Mouse (Mus musculus) kidney, adult 2 months (tissue): ENCODE results near the gene Herc6. TPM values are rescaled to one million over a fixed set of nuclear protein-coding genes. Genes with fewer than 3 reads are reported as not detected.

Experiments
- DNase-seq: peaks from one replicate; pipeline ENCODE4 v3.0.0; 2021
- H3K27ac ChIP-seq: fragments of 200-500 bp; 2 replicates; pipeline ENCODE4 v1.5.1; 2012; ENCODE audit warnings: low read depth, low read length, control low read depth, inconsistent platforms; ENCODE audit not compliant: insufficient read depth
- H3K27me3 ChIP-seq: fragments of 200-500 bp; replicated peaks from 2 replicates; pipeline ENCODE4 v1.6.1; 2012; ENCODE audit warnings: mild to moderate bottlenecking, moderate library complexity, low read length, inconsistent platforms; ENCODE audit not compliant: control insufficient read depth, insufficient read depth
- H3K36me3 ChIP-seq: fragments of 200-500 bp; 2 replicates; pipeline ENCODE4 v1.6.1; 2012; ENCODE audit warnings: mild to moderate bottlenecking, moderate library complexity, low read length, inconsistent platforms; ENCODE audit not compliant: control insufficient read depth, insufficient read depth
- H3K4me1 ChIP-seq: fragments of 200-500 bp; 2 replicates; pipeline ENCODE4 v1.6.1; 2011; ENCODE audit warnings: low read length; ENCODE audit not compliant: control insufficient read depth, insufficient read depth
- H3K4me3 ChIP-seq: fragments of 200-500 bp; 2 replicates; pipeline ENCODE4 v1.5.1; 2011; ENCODE audit warnings: mild to moderate bottlenecking, low read depth, low read length, control low read depth; ENCODE audit not compliant: insufficient read depth
- CTCF ChIP-seq: fragments of 200-500 bp; conservative IDR thresholded peaks from 2 replicates; pipeline ENCODE4 v1.5.1; 2011; ENCODE audit warnings: low read depth, mild to moderate bottlenecking, control low read depth, low read length, moderate library complexity, mixed read lengths; ENCODE audit not compliant: insufficient read depth, insufficient read length
- POLR2A ChIP-seq: fragments of 200-500 bp; IDR thresholded peaks from one replicate; pipeline ENCODE4 v1.6.1; 2011; ENCODE audit warnings: low read depth, low read length, control low read depth
- WGBS: fragments of 180-500 bp; shearing (Covaris S2); methylation state at CpG from one replicate; pipeline ENCODE4 v1.1.7; 2018; 5-methylcytosine and 5-hydroxymethylcytosine counted together
- polyA plus RNA-seq: library from polyadenylated mRNA; depleted of rRNA; stranded (reverse); fragments of >200 nt; gene quantifications from 2 replicates; pipeline ENCODE4 v1.2.3, GENCODE M21; 2012

Herc6 gene
- polyA plus RNA-seq, 1 experiment, result 4.0 TPM

DNA sequence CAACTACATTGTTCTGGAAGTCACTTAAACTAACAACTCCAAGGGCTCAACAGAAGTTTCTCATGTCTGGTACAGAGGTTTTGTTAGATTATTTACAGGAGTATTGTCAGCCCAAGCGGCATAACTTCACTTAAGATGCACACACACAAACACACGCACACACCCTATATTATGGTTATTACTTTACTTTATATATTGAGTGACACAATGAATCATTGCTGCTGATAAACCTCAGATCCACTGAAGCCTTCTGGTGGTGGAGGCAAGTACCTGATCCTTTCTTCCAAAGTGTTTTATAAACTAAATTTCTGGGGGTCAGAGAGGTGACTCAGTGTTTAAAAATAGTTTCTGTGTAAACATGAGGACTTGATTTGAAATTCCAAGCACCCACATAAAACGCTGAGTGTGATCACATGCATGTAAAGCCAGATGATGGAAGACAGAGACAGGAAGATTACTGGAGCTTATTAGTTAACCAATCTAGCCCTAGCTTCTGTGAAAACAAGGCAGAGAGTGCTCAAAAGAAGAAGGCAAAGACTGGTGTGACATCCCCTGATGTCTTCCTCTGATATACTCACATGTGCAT lies 29.5 kb upstream of the Herc6 start:
- DNase-seq, result no peak
- Histone ChIP-seq H3K27ac (no peak overlapping the region), H3K27me3 (no peaks in the 10 kb centered on the region), H3K4me3 (no peak overlapping the region), H3K4me1 (no peaks in the 10 kb centered on the region), H3K36me3 (no peaks in the 10 kb centered on the region)
- TF ChIP-seq CTCF, result no peak
- no peak for TF ChIP-seq POLR2A
- 69% methylated on average over 3 of the region's 3 CpGs for WGBS

- Histone ChIP-seq H3K4me1 (no peaks in the 10 kb centered on the region), H3K27ac (peak overlapping the region; percentile 56; the same call in 1 of the 2 replicates), H3K27me3 (no peaks in the 10 kb centered on the region), H3K36me3 (no peaks in the 10 kb centered on the region), H3K4me3 (no peak overlapping the region)
- no peak for TF ChIP-seq POLR2A
- TF ChIP-seq CTCF, result no peak
- no peak for DNase-seq
- 55% methylated on average over 4 of the region's 4 CpGs for WGBS
These were observed 22.9 kb upstream of the Herc6 start for GRCm38 (mm10) chr6:57557796-57558317.

DNA sequence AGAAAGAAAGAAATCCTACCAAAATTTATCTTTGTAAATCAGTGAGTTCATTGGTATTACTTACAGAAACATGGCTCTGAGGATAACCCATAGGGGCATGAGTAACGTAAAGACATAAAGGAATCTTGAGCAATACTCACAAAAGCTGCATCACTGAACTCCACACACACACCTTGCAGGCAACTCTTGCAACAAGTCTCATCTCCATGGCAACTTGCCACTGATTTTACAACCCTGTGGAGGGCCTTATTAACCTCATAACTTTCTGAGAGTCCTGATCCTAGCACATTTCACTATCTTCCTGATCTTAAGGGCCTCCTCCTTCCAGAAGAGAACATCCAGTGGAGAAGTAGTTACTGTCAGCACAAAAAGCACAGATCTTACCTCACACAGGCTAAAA lies 17.3 kb upstream of the Herc6 start:
- no peaks in the 10 kb centered on the region for H3K27me3 ChIP-seq
- DNase-seq, result no peak
- no peaks in the 10 kb centered on the region for H3K4me1 ChIP-seq
- WGBS, result 90% methylated on average over 1 of the region's 1 CpGs
- TF ChIP-seq CTCF, result no peak
- TF ChIP-seq POLR2A, result no peak
- no peak overlapping the region for H3K4me3 ChIP-seq
- no peak overlapping the region for H3K27ac ChIP-seq
- H3K36me3 ChIP-seq, result no peaks in the 10 kb centered on the region

GRCm38 (mm10) chr6:57565452-57565851 lies 15.3 kb upstream of the Herc6 start:
- Histone ChIP-seq H3K4me1 (no peaks in the 10 kb centered on the region; the same call in 1 of the 2 replicates), H3K27ac (no peak overlapping the region), H3K4me3 (no peak overlapping the region), H3K27me3 (no peaks in the 10 kb centered on the region), H3K36me3 (no peaks in the 10 kb centered on the region)
- TF ChIP-seq CTCF (no peak), POLR2A (no peak)
- DNase-seq, result no peak
- 91% methylated on average over 7 of the region's 7 CpGs for WGBS

DNA sequence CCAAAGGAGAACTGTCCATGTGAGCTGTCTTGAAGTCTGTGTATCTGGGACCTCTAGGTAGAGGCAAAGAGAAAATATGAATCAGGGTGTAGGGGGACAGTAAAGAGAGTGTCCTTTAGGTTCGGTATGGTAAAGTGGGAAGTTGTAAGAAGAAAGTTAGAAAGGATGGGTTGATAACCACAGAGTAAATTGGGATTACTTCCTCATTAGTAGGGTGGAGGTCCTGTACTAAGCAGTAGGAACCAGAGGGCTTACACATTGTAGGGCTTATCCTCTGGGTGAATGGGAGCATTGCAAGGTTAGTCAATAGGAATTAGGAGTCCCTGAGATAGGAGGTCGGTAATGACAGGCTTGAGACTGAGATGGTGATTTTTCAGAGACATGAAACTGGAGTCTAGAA lies 13.2 kb upstream of the Herc6 start:
- no peak overlapping the region for H3K27ac ChIP-seq
- H3K4me1 ChIP-seq, result no peaks in the 10 kb centered on the region; the same call in 1 of the 2 replicates
- no peak overlapping the region for H3K4me3 ChIP-seq
- no peaks in the 10 kb centered on the region for H3K27me3 ChIP-seq
- no peaks in the 10 kb centered on the region for H3K36me3 ChIP-seq
- no peak for DNase-seq
- no peak for TF ChIP-seq POLR2A
- TF ChIP-seq CTCF, result no peak
- WGBS, result 91% methylated on average over 2 of the region's 2 CpGs

- TF ChIP-seq CTCF (0 out of 2 replicates have a peak, but pooled peaks have one; percentile 8), POLR2A (no peak)
- Histone ChIP-seq H3K4me1 (no peaks in the 10 kb centered on the region; the same call in 1 of the 2 replicates), H3K4me3 (no peak overlapping the region), H3K27me3 (no peaks in the 10 kb centered on the region), H3K27ac (no peak overlapping the region), H3K36me3 (no peaks in the 10 kb centered on the region)
- WGBS, result 10% methylated on average over 6 of the region's 6 CpGs
- peak; percentile 67 for DNase-seq
These were observed 10.4 kb upstream of the Herc6 start for GRCm38 (mm10) chr6:57570170-57570974.

DNA sequence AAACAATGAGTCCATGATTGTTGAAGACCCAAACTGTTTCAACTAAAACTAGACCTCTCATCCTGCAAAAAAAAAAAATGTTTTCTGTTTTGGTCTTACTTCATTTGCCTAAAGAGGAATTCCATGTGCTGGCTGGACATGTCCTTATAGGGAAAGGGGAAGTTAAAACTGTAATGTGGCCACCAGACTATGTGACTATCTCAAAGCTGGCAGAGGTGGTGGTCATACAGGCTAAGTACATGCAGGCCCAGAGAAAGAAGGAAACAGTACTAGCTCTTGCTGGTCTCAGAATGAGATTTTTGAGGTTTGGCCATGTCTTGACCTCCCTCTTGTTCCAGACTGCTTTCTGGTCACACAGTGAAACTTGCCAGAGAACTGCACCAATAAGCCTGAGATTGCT lies 9.2 kb upstream of the Herc6 start:
- H3K4me1 ChIP-seq, result no peaks in the 10 kb centered on the region; the same call in 1 of the 2 replicates
- H3K27ac ChIP-seq, result no peak overlapping the region
- no peaks in the 10 kb centered on the region for H3K27me3 ChIP-seq
- no peak overlapping the region for H3K4me3 ChIP-seq
- no peaks in the 10 kb centered on the region for H3K36me3 ChIP-seq
- no peak for DNase-seq
- TF ChIP-seq POLR2A (no peak), CTCF (no peak)
